Mouse (Mus musculus) heart, embryonic 15.5 days (tissue): Measurements from ENCODE around the gene Pcgf1. TPM values are rescaled to one million over a fixed set of nuclear protein-coding genes. Genes with fewer than 3 reads are reported as not detected.

Source experiments
- microRNA counts: library from miRNA; unstranded; fragments of <30 nt; microRNA quantifications from one replicate; lab custom pipeline; 2016
- microRNA-seq: library from miRNA; unstranded; fragments of <30 nt; microRNA quantifications from one replicate; pipeline ENCODE4, GENCODE M21; 2016
- polyA plus RNA-seq: library from polyadenylated mRNA; unstranded; fragments of >200 nt; fragmentation: Nextera tagmentation; extraction: Ambion mirVana; gene quantifications from 2 replicates; pipeline ENCODE4 v1.2.1, GENCODE M21; 2015

Pcgf1 gene
- polyA plus RNA-seq, 1 experiment from 2014 or later, result 13.8 TPM

MicroRNAs encoded within 50 kb of the gene (microRNA counts, 519-probe panel; counts per million panel counts)
- microRNA mmu-miR-3470a+mmu-miR-3470b (lab: Ali Mortazavi, UCI), result 1,589 counts per million, percentile 9 among the panel's probes with 10 or more counts

Small RNAs within 50 kb of the gene (microRNA-seq; reads per million reads assigned to microRNA genes)
- not detected for gene Mir3470a
- 0.84 reads per million for gene Mir7040

Other genes with a start within 250 kb of the Pcgf1 start
- 0.37 and 1.1 TPM in 2 replicates for gene Sema4f, start 138.1 kb upstream of the Pcgf1 start, polyA plus RNA-seq
- gene M1ap, start 131.0 kb upstream of the Pcgf1 start, polyA plus RNA-seq, result 0.57 and 1.0 TPM in 2 replicates
- gene Dok1, start 44.4 kb upstream of the Pcgf1 start, polyA plus RNA-seq, result 7.1 and 10.8 TPM in 2 replicates
- gene Loxl3, start 43.7 kb upstream of the Pcgf1 start, polyA plus RNA-seq, result 7.5 and 11.9 TPM in 2 replicates
- 110 and 136 TPM in 2 replicates for gene Aup1, start 23.3 kb upstream of the Pcgf1 start, polyA plus RNA-seq
- gene Htra2, start 22.6 kb upstream of the Pcgf1 start, polyA plus RNA-seq, result 71.2 and 83.4 TPM in 2 replicates
- gene Dqx1, start 20.0 kb upstream of the Pcgf1 start, polyA plus RNA-seq, result 0.28 and 1.1 TPM in 2 replicates
- 0.37 and 1.5 TPM in 2 replicates for gene Tlx2, start 7.6 kb upstream of the Pcgf1 start, polyA plus RNA-seq
- 0.42 and 0.48 TPM in 2 replicates for gene Lbx2, start 8.5 kb downstream of the Pcgf1 start, polyA plus RNA-seq
- gene Ccdc142, start 23.7 kb downstream of the Pcgf1 start, polyA plus RNA-seq, result 2.3 and 2.4 TPM in 2 replicates
- 1.9 and 2.6 TPM in 2 replicates for gene Gm42688, start 23.7 kb downstream of the Pcgf1 start, polyA plus RNA-seq
- gene Mrpl53, start 31.2 kb downstream of the Pcgf1 start, polyA plus RNA-seq, result 136 and 164 TPM in 2 replicates
- 17.6 and 27.8 TPM in 2 replicates for gene Mogs, start 37.6 kb downstream of the Pcgf1 start, polyA plus RNA-seq
- 81.9 and 99.5 TPM in 2 replicates for gene Wbp1, start 43.7 kb downstream of the Pcgf1 start, polyA plus RNA-seq
- 7.4 and 9.2 TPM in 2 replicates for gene Ino80b, start 47.6 kb downstream of the Pcgf1 start, polyA plus RNA-seq
- gene Rtkn, start 57.6 kb downstream of the Pcgf1 start, polyA plus RNA-seq, result 19.3 and 26.2 TPM in 2 replicates
- gene Wdr54, start 78.5 kb downstream of the Pcgf1 start, polyA plus RNA-seq, result 3.4 and 4.3 TPM in 2 replicates
- gene 1700003E16Rik, start 78.5 kb downstream of the Pcgf1 start, polyA plus RNA-seq, result 0.91 and 1.6 TPM in 2 replicates
- 60.3 and 82.8 TPM in 2 replicates for gene Dctn1, start 88.1 kb downstream of the Pcgf1 start, polyA plus RNA-seq
- 0.22 and 0.28 TPM in 2 replicates for gene Slc4a5, start 142.0 kb downstream of the Pcgf1 start, polyA plus RNA-seq
- 21.0 and 24.1 TPM in 2 replicates for gene Mthfd2, start 248.0 kb downstream of the Pcgf1 start, polyA plus RNA-seq
- gene Mob1a, start 248.1 kb downstream of the Pcgf1 start, polyA plus RNA-seq, result 28.1 and 38.4 TPM in 2 replicates